Mouse (Mus musculus) 3T3-L1 (cell line): ENCODE results near the gene Kcna10.

Source experiments
- DNase-seq: peaks from one replicate; pipeline ENCODE4 v3.0.0-alpha.2; 2015; ENCODE audit warnings: low read depth, low spot score

Gene Kcna10

DNA sequence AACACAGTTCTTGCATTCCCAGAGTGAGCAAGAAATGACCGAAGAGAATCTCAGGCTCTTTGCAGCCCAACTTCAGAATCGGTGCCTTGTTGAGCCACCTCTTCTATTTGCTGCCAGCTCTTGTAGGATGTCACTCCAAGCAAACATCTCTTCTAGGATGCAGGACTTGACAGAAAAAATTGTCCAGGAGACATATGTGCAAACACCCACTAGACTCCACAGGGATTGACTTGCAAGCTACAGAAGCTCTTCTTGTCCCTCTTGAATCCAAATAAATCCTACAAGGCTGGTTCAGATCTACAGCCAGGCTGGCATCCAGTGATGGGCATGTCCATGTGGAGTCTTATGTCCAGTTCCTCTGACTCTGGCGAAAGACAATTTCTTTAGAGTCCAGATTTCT is 21.6 kb downstream of the Kcna10 start:
- DNase-seq: no peak

DNA sequence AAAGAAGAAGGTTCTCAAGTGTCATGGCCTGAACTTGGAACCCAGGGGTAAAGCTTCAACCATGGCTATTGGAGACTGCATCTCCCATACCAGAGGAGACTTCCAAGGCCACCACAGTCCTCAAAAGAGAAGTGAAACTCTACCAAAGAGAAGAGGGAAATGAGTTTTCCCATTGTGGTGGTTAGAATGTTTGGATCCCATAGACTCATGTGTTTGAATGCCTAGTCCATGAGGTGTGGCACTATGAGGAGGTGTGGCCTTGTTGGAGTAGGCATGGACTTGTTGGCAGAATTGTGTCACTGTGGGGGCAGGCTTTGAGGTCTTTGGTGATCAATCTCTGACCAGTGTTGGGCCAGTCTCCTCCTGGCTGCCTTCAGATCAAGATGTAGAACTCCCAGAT is 22.3 kb downstream of the Kcna10 start:
- no peak for DNase-seq

DNA sequence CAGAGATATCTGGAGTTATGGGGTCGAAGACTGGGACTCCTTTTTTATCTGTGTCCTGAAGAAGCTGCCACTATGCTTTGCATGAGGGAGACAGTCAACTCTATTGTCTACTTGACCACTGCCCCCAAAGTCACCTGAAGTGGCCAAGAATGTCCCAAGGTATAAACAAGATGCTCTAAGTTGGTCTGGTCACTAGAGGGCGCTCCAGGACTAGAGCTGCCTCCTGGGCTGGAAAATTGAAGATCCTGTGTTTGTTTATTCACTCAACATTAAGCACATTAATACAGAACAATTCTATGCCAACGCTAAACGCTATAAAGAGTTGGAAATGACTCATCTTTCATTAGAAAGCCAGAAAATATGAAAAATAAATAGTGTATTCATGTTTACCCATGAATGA is 23.1 kb downstream of the Kcna10 start:
- DNase-seq: peak; percentile 73

DNA sequence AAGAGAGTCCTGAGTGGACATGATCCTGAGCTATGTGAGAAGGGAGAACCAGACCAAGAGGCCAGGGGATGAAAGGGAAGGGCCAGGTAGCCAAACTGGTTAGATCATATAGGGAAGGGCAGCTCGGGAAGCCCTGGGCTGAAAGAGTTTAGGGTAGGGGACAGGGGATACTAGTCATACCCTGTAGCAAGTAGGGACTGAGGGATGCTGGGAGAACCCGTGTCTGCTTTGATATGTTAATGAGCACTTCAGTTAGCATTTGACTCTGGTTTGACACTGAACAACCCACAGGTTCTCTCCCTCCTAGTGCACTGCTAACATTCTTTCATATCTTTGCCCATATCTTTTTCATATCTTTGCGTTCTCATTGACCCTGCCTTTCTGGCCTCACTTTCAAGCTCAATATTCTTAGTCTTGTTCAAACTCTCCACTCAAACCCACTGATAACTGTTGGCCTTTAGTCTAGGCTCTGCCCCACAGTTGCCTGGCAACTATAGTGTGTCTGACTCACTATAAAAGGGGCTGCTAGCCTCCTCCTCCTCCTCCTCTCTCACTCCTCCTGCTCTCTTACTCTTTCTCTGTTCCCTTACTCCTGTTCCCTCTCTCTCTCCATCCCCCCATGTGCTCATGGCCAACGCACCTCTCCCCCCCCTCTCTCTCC is 23.8 kb downstream of the Kcna10 start:
- no peak for DNase-seq

DNA sequence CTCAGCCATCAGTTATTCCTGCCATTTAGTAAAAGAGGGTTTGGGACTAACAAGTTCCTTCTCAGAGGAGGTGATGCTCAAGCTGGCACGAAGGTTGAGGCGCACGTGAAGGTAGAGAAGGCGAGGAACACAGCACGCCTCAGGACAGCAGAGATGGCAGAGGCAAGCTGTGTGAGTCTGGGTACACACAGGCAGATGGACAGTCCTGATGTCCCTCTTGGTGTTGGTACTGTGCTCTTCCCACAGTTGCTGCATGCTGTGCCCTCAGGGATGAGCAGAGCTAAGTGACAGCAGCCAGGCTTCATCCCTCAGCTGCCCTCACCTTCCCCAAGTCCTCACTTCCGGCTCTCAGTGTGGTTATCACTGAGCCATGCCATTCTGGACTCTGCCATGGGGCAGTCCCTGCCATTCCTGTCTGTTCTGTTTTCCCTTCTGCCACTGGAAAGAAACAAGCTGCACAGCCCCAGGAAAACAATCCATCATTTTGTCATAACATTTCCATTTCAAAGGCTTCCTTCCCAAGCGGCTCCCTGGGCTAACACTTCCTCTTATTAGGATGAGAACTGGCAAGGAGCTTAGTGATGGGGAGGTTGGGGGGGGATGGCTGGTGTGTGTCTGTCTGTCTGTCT is 24.9 kb downstream of the Kcna10 start:
- no peak for DNase-seq

DNA sequence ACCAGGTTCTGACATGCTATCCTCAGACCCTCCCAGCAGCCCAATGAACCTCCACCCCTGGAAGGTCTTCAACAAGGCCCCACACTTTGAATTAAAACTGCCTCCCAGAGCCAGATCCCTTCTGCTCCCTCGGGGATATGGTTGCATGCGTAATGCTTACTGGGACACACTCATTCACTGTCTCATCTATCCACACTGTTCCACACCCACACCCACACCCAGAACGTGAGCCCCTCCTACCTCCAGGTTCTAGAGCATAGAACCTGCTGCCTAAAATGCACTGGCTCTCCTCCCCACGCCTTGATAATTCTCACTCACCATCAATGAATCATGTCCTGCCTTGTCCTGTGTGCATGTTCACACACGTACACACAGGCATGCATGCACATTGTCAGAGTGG is 31.8 kb downstream of the Kcna10 start:
- no peak for DNase-seq

DNA sequence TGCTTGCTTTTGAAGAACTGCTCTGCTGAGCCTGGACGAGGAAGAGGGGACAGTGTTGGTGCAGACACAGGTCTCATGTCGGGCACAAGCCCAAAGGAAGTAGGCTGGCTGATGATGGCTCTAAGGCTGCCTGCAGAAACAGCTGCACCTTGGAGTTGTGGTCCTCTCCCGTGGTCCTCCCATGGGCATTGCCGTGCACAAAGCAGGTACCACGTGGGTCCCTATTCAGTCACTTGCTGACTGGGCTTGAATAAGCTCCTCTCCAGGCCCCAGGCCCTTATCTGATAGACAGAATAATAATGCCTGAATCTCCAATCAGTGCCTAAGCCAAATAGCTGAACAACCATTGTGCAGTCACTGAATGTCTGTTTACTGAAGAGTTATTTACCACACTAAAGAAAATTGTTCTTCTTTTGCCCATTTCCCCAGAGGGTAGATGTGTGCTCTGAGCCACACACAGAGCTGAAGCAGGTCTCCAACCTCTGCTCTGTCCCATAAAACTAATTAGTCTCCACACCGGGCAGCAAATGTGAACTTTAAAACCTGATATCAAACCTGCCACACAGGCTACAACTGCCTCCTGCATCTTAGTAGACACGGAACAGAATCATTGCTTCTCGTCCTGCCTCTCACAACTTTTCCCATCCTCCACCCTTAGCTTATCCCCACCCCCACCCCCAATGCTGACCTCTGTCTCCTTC is 33.7 kb downstream of the Kcna10 start:
- DNase-seq: no peak

DNA sequence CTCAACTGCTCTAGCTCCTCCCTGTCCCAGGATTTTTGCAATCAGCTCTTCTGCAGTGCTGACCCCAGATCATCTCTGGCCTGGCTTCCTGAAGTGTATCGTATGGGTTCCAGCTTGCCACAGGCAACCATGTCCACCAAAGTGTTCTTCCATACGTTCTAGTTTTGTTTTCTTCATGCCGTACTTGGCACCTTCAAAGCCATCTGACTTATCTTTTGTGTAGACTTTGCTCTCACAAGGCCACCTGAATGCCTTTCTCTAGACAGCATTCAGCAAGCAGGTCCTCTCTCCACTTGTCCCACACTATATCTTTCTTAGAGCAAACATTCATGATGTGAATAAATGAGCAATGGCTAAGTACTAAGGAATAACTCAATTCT is 34.2 kb downstream of the Kcna10 start:
- no peak for DNase-seq

DNA sequence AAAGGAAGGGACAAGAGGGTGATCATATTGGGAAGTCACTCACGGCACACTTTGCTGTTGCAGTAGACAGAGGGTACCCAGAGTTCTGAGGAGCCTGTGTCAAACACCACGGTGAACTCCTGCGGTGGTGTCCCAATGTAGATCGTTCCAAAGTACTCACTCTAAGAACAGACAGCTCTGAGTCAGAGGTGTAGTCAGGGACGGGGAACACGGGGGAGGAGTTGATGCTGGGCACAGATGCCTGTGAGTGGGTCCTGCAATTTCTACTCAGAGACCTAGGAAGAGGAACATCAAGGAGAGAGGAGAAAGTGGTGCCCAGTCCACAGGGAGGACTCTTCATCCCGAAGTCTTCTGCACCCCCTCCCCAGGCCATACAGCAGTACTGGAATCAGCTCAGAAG is 35.7 kb downstream of the Kcna10 start:
- no peak for DNase-seq

DNA sequence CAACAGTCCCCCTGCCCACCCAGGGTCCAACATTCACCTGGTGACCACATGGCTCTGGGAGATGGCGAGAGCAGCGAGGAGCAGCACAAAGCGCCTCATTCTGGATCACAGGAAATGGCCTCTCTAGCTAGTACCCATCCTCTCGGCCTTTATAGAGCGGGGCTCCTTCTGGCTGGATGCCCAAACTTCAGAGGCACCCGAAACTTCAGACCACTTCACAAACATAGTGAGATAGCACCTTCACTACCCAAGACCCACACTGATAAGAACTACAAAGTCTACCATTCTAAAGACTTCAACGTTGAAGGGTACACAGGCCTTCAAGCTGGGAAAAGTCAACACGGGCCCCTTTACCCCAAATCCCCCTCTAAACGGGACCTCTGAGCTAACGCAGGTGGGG is 38.8 kb downstream of the Kcna10 start, which contains the start of gene Cym:
Gene Cym, minus strand, starts transcription at position 125 of the 400 bp plus-strand sequence.
- no peak for DNase-seq

DNA sequence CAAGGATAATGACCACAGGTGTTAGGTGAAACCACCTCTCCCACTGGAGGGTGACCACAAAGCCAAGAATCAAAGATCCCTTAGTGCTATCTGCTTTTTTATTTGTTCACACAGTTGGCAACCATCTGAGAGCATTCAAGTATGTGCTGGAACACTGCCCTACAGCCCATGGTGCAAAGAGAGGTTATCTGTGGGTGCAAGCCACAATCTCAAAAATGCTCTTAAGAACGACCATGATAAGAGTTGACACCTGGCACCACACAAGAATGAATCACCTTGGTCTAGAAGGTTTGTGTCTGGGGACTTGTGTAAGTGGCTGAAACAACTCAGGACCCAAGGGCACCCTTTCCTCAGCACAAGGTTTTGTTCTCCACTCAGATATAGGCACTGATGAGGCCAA is 40.4 kb downstream of the Kcna10 start:
- no peak for DNase-seq

DNA sequence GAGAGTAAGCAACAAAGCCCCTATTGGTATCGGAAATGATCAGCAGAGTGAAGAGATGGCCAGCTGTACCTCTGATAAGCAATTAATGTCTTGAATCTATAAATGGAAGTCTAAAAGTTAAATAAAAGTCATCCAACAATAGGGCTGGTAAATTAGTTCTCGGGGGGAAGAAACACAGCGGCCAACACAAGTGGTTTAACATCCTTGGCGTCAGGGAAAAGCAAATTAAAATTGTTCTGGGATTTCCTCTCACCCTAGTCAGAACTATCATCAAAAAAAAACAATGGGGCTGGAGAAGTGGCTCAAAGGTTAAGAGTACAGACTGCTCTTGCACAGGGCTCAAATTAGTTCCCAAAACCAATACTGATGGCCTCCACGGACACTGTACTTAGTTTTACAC is 43.0 kb downstream of the Kcna10 start:
- no peak for DNase-seq

DNA sequence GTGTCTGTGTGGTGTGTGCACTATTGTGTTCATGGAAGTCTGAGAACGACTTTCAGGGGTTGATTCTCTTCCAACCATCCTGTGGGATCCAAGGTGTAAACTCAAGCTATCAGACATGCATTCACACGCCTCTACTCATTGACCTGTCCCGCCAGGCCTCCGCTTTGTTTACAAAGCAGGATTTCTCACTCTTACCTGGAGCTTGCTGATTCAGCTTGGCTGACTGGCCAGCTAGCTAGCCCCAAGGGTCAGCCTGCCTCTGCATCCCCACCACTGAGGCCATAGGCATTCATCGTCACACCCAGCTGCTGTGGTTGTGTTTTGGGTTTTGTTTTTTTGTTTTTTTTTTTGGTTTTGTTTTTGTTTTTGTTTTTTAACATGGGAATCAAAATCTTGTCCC is 46.4 kb downstream of the Kcna10 start:
- DNase-seq: no peak

DNA sequence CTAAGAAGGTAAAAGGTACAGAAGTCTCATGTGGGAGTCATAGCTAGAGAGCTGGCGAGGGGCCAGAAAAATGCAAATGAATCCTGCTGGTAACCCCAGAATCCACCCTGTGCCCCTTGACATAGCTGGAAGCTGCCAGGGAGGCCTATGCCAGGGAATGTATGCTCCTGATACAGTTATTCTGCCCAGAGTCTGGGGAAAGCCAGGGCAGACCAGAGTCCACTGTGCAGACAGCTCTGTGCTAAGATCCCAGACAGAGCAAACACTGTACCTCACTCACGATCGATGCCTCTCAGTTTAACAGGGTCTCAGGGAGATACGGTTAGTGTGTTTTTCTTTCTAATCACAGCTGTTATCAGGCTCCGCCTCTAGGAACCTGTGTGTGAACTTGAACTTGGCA is 47.0 kb downstream of the Kcna10 start:
- DNase-seq: no peak

DNA sequence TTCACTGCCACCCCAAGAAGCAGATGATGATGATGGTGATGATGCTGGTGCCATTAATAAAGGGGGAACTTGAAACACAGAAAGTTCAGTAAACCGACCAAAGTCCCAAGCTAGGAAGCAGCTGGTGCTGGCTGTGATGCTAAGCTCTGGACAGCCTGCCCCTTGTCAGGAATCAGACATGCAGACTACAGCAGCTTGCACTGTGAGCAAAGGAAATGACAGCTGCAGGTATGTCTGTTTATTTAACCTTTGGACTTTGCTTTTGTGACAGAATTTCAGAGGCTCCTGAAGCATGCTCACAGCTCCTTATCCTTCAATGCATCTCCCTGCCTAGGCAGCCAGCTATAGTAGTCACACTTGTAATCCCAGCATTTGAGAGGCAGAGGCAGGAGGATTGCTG is 47.7 kb downstream of the Kcna10 start, which contains the start of gene A630076J17Rik:
Gene A630076J17Rik, plus strand, starts transcription at position 88 of the 400 bp plus-strand sequence.
- DNase-seq: no peak

DNA sequence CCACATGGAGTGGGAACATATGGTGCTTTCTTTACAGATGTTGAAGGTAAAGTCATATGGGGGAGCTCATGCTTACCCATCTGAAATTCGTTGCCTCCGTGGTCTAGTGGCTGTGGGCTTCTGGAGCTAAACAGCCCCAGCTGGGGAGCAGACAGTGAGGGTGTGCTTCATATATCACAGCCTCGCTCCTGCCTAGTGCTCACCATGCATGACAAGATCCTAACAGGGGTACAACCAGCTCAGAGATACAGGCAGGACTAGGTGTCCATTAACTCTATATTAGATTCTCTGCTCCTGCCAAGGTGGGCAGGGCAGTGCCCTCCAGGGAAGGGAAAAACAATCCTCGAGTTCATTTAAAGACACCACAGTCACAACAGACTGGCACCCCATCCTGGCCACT is 48.3 kb downstream of the Kcna10 start:
- DNase-seq: no peak

DNA sequence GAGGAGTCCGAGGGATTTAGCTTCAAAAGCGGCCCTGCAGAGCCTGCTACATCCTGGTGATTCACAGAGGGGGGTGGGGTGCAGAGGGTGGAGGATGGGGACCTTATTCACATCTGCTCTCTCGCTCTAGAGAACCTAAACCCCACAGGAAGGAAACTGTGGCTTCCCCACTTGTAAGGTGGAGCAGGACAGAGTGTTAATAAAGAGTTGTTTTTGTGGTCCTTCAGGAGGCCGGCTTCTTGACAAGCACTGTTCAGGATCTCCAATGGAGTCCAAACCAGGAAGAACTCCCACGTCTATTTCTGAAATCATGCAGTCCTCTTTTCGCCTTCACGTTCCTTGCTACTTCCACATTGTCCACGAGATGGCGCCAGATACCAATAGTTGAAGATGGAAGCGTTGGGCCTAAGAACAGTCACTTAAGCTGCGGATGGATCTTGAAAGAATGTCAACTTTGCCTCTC is 50.5 kb downstream of the Kcna10 start:
- DNase-seq: peak; percentile 94

DNA sequence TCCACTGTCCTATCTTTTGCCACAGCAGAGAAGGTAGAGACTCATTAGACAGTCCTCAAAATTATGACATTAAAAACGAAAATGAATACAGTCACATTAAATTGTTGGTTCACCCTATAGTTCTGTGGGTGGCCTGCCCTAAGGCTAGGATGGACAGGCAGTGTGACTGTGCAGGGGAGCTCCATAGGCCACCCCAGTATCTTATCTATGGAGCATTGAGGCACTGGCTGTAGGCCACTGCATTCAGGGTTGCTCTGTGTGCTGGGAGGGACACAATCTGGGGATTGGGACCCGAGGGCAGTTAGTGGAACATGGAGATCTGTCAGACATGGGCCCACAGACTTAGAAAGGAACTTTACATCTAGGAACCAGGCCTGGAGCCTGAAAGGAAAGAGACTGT is 51.1 kb downstream of the Kcna10 start:
- no peak for DNase-seq

DNA sequence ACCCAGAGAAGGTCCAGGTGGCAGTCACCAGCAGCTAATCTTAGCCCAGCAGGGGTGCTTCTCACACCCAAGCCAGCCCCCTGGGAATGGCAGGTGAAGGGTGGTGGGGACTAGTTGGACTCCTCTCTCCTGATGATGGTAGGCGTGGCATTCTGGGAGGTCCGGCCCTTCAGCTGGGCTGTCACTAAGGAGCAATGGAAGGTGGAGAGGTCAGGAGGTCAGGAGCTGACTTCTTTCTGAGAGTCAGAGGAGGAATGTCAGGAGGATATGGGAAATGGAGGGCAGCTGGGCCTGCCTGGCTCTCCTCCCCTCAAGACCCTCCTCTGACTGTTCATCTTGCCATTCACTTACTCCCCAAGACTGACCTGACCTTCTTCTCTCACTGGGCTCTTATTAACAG is 55.2 kb downstream of the Kcna10 start:
- DNase-seq: no peak

DNA sequence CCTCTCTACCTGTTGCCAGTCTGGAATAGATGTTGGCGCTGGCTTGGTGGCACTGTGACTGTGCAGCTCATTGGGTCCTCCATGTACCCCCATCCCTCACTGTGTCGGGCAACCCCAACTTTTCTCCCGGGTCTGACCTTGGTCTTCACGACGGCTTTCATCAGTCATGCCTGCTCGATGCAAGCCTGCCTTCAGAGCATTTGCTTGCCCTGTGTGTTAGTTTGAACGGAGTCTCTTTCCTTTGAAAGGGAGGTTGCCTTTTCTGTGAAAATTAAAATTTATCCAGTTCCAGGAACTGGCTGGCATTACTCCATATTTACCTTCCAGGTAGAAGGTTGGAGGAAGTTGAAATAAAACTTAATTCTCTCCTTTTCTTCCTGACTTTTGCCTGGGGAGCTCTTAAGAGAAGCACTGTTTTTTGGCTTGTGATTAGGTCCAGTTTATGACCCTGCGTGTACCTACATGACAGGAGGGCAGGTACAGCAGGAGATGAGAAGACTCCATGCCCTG is 55.7 kb downstream of the Kcna10 start:
- no peak for DNase-seq

DNA sequence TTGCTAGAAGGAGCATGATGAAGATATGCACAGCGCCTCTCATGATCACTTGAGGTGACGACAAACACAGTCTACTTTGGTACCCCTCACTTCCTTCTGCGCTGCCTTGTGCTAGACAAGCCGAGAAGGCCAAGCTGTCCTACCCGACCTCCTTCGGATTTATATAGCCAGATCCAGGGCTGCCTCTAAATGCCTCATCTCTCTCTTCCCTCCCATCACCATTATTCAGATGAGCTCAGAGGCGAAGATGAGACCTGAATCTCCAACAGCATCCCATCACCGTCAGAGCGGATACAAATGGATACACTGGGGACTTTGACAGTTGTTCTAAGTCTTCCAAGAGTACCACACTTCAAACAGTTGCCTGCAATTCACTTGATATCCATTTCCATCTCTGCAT is 56.8 kb downstream of the Kcna10 start, which contains the start of gene Prok1:
Gene Prok1, minus strand, starts transcription at position 101 of the 400 bp plus-strand sequence.
- DNase-seq: no peak

DNA sequence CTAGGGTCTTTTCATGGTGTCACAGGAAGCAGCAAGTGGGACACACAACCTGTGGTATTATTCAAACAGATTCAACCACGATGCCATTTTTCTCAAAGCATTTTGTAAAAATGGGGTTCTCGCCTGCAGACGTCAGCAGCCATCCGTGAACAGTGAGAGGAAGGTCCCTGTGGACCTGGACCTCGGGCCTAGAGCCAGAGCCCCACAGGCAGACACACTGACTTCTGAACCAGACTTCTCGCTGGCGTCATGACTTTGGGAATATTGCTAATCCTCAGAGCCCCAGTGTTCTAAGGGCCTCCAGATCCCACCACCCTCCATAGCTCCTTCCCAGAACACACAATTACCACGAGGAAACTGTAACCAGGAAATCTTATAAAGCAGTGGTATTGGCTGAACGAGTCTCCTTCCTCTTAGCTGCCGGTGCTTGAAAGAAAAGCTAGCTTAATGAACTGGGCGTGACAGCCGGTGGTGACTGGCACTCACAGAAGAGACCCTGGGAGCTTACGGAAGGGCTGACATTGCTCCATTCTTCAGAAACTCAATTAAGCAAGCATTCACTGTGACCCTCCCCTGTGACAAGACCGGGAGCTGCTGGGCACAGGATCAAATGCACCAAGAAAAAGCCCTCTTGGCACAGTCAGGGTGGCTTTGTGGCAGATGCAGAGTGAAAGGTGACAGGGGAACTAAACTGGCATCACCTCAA is 58.7 kb downstream of the Kcna10 start:
- DNase-seq: no peak
